Mouse (Mus musculus) cerebellum, adult 2 months (tissue): ENCODE results near the gene Gpam. TPM values are rescaled to one million over a fixed set of nuclear protein-coding genes. Genes with fewer than 3 reads are reported as not detected.

ENCODE experiments used
- DNase-seq, 2 experiments: peaks; one replicate each; pipeline ENCODE4 v3.0.0; 2021
- H3K27ac ChIP-seq: fragments of 200-500 bp; 2 replicates; pipeline ENCODE4 v1.5.1; 2012; ENCODE audit warnings: low read length, control low read depth, inconsistent platforms; ENCODE audit not compliant: insufficient read depth
- H3K27me3 ChIP-seq: fragments of 200-500 bp; 2 replicates; pipeline ENCODE4 v1.6.1; 2012; ENCODE audit warnings: inconsistent platforms, mild to moderate bottlenecking, low read length, moderate library complexity; ENCODE audit not compliant: control insufficient read depth, insufficient read depth
- H3K4me1 ChIP-seq: fragments of 200-500 bp; 2 replicates; pipeline ENCODE4 v1.6.1; 2011; ENCODE audit warnings: low read length; ENCODE audit not compliant: control insufficient read depth, insufficient read depth
- H3K4me3 ChIP-seq: fragments of 200-500 bp; replicated peaks from 2 replicates; pipeline ENCODE3; 2011; ENCODE audit warnings: mild to moderate bottlenecking, low read depth, low read length, control low read depth; ENCODE audit not compliant: insufficient read depth
- CTCF ChIP-seq: fragments of 200-500 bp; IDR thresholded peaks from 2 replicates; pipeline ENCODE4 v1.5.1; 2011; ENCODE audit warnings: low read depth, mild to moderate bottlenecking, control low read depth, low read length, moderate library complexity, borderline replicate concordance; ENCODE audit not compliant: insufficient read depth
- POLR2A ChIP-seq: fragments of 200-500 bp; IDR thresholded peaks from 2 replicates; pipeline ENCODE4 v1.6.1; 2011; ENCODE audit warnings: low read length, control low read depth, borderline replicate concordance; ENCODE audit not compliant: insufficient read depth
- WGBS: fragments of 180-500 bp; shearing (Covaris S2); methylation state at CpG from one replicate; pipeline ENCODE4 v1.1.7; 2018; 5-methylcytosine and 5-hydroxymethylcytosine counted together
- polyA plus RNA-seq: library from polyadenylated mRNA; depleted of rRNA; stranded (reverse); fragments of >200 nt; gene quantifications from 2 replicates; pipeline ENCODE4 v1.2.3, GENCODE M21; 2012

The Gpam gene
- polyA plus RNA-seq, 1 experiment, result 41.9 TPM

DNA sequence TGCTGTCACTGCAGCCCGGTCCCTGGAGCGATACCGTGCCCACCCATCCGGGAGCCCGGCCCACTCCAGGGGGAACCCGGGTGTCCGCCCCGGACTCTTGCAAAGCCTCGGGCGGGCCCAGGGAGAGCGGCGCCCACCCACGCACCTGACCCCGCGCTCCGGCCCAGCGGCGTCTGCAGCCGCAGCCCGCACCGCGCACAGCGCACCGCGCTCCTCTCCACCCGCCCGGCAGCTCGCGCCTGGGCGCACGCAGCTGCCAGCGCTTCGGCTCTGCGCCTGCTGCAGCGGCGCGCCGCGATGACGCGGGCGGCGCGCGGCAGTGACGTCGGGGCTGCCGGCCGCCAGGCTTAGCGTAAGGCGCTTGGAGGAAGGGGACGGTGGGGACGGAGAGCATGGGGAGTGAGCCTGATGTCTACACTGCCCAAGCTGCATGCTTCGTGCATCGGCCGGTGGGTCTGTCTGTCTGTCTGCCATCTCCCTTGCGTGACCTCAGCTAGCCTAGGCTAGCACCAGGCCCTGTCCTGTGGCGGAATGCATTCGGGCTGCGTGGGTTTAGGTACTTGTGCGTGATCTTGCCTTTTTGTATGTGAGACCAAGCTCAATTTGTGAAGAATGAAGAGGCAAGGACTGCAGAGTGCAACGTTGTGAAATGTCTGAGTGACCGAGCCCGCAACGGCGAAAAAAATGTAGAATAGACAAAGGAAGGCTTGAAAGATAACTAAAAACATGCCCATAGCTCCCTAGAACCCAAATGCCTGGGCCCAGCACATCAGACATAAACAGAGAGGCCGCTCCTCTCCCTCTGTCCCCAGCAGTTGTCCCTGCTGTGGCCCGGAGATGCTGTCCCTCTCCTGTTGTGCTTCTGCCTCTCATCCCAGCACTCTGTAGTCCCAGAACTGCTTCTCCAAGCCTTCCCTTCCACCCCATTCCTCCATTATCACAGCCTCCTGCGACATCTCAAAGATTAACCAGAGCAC is 27.6 kb downstream of the Gpam start:
- DNase-seq, result peak; percentile 87 to 89
- Histone ChIP-seq H3K4me3 (peak overlapping the region; percentile 84), H3K4me1 (no peaks in the 10 kb centered on the region), H3K27me3 (no peaks in the 10 kb centered on the region), H3K27ac (peak overlapping the region; percentile 82)
- WGBS, result under 1% methylated on average over 60 of the region's 69 CpGs
- TF ChIP-seq CTCF, result no peak
- peak; percentile 99 for TF ChIP-seq POLR2A

DNA sequence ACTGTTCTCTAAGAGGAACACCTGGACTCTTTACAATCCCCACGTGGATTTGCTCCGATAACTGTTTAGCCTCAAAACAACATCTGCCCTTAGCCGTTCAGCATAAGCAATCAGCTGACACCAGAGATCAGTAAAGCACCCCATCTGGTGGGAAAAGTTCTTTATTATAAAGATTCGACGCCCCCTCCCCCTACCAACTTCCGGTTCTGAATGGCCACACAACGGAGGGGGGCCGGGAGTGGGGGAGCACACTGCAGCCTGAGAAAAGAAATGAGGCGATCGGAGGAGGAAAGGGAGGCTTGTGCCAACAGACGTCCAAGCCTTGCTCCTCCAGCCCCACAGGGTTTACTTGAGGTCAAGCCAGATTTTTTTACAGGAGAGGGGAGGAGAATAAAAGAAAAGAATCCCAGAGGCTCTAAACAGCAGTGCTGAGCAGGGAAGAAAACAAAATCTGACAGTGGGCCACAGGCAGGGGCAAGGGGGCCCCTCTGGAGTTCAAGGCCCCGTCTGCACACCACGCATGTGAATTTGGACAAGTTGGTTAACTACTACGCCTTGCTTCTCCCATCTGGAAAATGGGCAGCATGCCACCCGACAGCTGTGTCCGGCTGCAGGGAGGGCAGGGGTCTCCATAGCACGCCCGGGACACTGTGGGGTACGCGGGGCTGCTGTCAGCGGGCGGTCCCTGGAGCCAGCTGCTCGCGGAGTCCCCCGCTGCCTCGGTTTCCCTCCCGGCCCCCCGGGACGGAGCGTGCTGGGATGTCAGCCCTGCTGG is 28.4 kb downstream of the Gpam start:
- H3K27me3 ChIP-seq, result no peaks in the 10 kb centered on the region
- no peaks in the 10 kb centered on the region for H3K4me1 ChIP-seq
- under 1% methylated on average over 30 of the region's 30 CpGs for whole genome bisulfite sequencing
- DNase-seq, result peak in 1 of 2 experiments; percentile 44
- no peak for TF ChIP-seq CTCF
- no peak for TF ChIP-seq POLR2A
- H3K4me3 ChIP-seq, result peak overlapping the region; percentile 84
- H3K27ac ChIP-seq, result peak overlapping the region; percentile 46

- no peak overlapping the region for H3K4me3 ChIP-seq
- no peak for DNase-seq
- H3K27me3 ChIP-seq, result no peaks in the 10 kb centered on the region
- no peak for TF ChIP-seq POLR2A
- no peak for TF ChIP-seq CTCF
- H3K27ac ChIP-seq, result no peak overlapping the region
- WGBS, result 38% methylated on average over 9 of the region's 9 CpGs
- H3K4me1 ChIP-seq, result no peaks in the 10 kb centered on the region
These were observed 29.6 kb downstream of the Gpam start for GRCm38 (mm10) chr19:55097396-55097967.

- 64% methylated on average over 4 of the region's 4 CpGs for whole genome bisulfite sequencing
These were observed 30.4 kb downstream of the Gpam start for GRCm38 (mm10) chr19:55096666-55097065.

DNA sequence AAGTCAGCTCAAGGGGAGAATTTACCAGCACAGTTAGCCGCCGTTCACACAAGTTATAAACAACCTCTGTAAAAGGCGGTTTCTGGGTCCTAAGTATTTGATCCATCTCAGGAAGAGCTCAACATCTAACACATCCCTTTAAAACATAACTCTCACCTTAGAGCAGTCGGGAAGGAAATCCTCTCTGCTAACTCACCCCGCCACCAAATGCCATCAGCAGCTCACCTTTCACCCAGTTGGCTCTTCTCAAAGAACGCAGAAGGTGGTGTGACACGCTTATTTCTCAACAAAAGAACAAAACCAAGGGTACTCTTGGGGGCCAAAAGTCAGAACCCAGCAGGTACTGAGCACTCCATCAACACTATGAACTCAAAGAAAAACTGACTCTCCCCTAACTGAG is 31.5 kb downstream of the Gpam start:
- no peaks in the 10 kb centered on the region for H3K4me1 ChIP-seq
- WGBS, result 63% methylated on average over 7 of the region's 7 CpGs
- no peak for DNase-seq
- no peaks in the 10 kb centered on the region for H3K27me3 ChIP-seq
- H3K27ac ChIP-seq, result no peak overlapping the region
- TF ChIP-seq CTCF (no peak), POLR2A (no peak)
- H3K4me3 ChIP-seq, result no peak overlapping the region

More at GRCm38 (mm10) chr19:55096666-55097065, 30.4 kb downstream of the Gpam start:
- no peak for TF ChIP-seq CTCF
- TF ChIP-seq POLR2A, result no peak
- DNase-seq, result no peak
- H3K27me3 ChIP-seq, result no peaks in the 10 kb centered on the region
- H3K27ac ChIP-seq, result no peak overlapping the region
- H3K4me3 ChIP-seq, result no peak overlapping the region
- H3K4me1 ChIP-seq, result no peaks in the 10 kb centered on the region

- Histone ChIP-seq H3K27ac (no peak overlapping the region), H3K4me1 (no peaks in the 10 kb centered on the region), H3K27me3 (no peaks in the 10 kb centered on the region), H3K4me3 (no peak overlapping the region)
- no peak for TF ChIP-seq POLR2A
- no peak for TF ChIP-seq CTCF
- 57% methylated on average over 17 of the region's 17 CpGs for WGBS
- no peak for DNase-seq
These were observed 35.2 kb downstream of the Gpam start for GRCm38 (mm10) chr19:55091602-55092413.

GRCm38 (mm10) chr19:55090885-55091284 is 36.2 kb downstream of the Gpam start:
- H3K27ac ChIP-seq, result no peak overlapping the region
- DNase-seq, result no peak
- H3K4me1 ChIP-seq, result no peaks in the 10 kb centered on the region
- no peak overlapping the region for H3K4me3 ChIP-seq
- TF ChIP-seq POLR2A, result no peak
- TF ChIP-seq CTCF, result no peak
- WGBS, result 87% methylated on average over 12 of the region's 12 CpGs
- H3K27me3 ChIP-seq, result no peaks in the 10 kb centered on the region
